Mouse (Mus musculus): Measurements from ENCODE around the gene Rgp1.

Rgp1 gene

GRCm38 (mm10) chr4:43634621-43635374, 56.3 kb downstream of the Rgp1 start:
- no peak for DNase-seq (ENCODE audit: low read depth, low spot score)

- no peak for DNase-seq (ENCODE audit: low read depth, low spot score)
Observed at GRCm38 (mm10) chr4:43636751-43637150, 58.2 kb downstream of the Rgp1 start.
